Mouse (Mus musculus): ENCODE measurements at regions not wholly inside any gene's neighbourhood (a gene's known extent, or its start where the extent isn't known, plus 50 kb on each side); places are given as distances from the start of the nearest gene placed in this dataset.

DNA sequence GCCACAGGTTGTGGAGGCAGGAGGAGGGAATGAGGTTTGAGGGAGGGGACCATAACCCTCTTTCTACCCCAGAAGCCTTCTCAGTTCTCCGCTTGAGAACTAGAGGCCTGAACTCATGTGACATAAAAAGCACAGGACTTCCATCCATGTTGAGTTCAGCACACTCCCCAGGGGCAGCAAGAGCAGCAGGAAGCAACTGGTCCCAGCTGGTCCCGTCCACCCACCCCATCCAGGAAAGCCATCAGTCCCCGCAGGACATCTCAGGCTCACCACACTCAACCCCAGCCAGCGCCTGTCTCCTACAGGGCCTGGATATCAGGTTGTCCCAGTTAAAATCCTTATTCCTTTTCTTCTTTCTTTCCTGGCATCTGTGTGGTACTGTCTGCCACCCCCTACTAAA, 126.1 kb downstream of the Psmg1 start:
- TF ChIP-seq POLR2A (IDR thresholded peaks at IDR 0.05; ENCODE audit: insufficient read depth, low read depth, low read length) (no peak), EP300 (IDR thresholded peaks at IDR 0.05; ENCODE audit: insufficient read depth, low read depth, low read length) (no peak)

All from heart, adult 2 months (tissue).